Comparison of ENCODE assay signal across 8 mouse cellular contexts in the genomic region with DNA sequence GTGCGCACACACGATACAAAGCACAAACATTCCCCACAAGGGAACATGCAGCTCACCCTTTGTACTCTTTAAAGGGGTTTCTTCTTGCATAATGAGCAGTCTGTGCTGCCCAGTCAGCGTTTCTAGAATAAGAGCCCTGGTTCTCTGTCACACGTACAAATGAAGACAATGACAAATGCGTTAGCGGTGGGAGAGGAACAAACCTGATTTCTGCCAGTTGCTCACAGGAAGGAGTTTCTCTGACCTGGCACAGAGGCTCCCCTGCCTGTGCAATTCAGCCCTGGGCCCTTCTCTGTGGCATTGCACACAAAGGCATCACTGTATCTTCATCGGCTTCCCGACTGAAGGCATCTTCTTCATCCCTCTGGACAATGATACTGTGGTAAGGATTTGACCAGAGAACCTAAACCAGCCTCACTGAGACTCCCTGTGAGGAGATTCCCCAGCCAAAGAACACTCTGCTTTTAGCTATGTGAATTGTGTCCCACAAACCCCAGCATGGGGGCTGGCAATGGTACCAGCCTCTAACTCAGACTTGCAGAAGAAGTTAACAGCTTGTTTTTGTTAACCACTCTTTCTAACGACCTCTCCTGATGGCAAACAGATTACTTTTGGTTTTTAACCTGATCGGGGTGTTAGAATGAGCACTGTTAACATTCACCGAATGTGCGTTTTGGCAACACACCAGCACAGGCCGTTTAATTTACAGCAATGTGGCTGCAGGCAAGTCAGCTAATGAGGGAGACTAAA.
DNase-seq lines count a peak whose midpoint lies in the region; ATAC-seq lines count a peak whose summit lies in the region.

No protein-coding gene starts in this region.

- no peaks in the 10 kb centered on the region for H3K27me3 ChIP-seq in neural tube, embryonic 11.5 days (ENCODE audit: control insufficient read depth, insufficient read depth, low read length)
- H3K27me3 ChIP-seq in forebrain, embryonic 14.5 days (replicated peaks; ENCODE audit: control insufficient read depth, insufficient read depth, low read length), result no peaks in the 10 kb centered on the region
- no peaks in the 10 kb centered on the region for H3K27me3 ChIP-seq in neural tube, embryonic 14.5 days (ENCODE audit: control insufficient read depth, insufficient read depth, low read length)

- no peak overlapping the region for H3K4me3 ChIP-seq in neural tube, embryonic 11.5 days (ENCODE audit: low read depth, low read length)
- no peak overlapping the region for H3K4me3 ChIP-seq in forebrain, embryonic 14.5 days (ENCODE audit: low read depth, low read length)
- no peak overlapping the region for H3K4me3 ChIP-seq in neural tube, embryonic 14.5 days (ENCODE audit: low read depth, low read length)

- H3K4me2 ChIP-seq in neural tube, embryonic 11.5 days (ENCODE audit: low read depth), result no peak overlapping the region
- 0 out of 2 replicates have a peak overlapping the region, but pooled peaks have one; percentile 2 for H3K4me2 ChIP-seq in forebrain, embryonic 14.5 days (ENCODE audit: low read length)
- H3K4me2 ChIP-seq in neural tube, embryonic 14.5 days (ENCODE audit: low read depth, low read length), result no peak overlapping the region; the same call in 1 of the 2 replicates

- H3K9ac ChIP-seq in neural tube, embryonic 11.5 days (ENCODE audit: low read length), result peak overlapping the region; percentile 15; the same call in 1 of the 2 replicates
- peak overlapping the region; percentile 29; the same call in 1 of the 2 replicates for H3K9ac ChIP-seq in forebrain, embryonic 14.5 days (ENCODE audit: low read length)
- no peak overlapping the region for H3K9ac ChIP-seq in neural tube, embryonic 14.5 days (replicated peaks; ENCODE audit: low read depth, low read length)

- ATAC-seq in neural tube, embryonic 11.5 days (ENCODE audit: insufficient read depth, low FRiP score, low TSS enrichment), result peak; percentile 60
- peak; percentile 58 for ATAC-seq in forebrain, embryonic 14.5 days
- peak; percentile 59 for ATAC-seq in neural tube, embryonic 14.5 days (ENCODE audit: low read depth)

- DNase-seq in neural tube, embryonic 11.5 days (ENCODE audit: low spot score), result peak; percentile 31
- DNase-seq in neural tube, embryonic 10.5 days (ENCODE audit: extremely low spot score, low spot score), result no peak
- peak; percentile 71 for DNase-seq in forebrain, embryonic 14.5 days (ENCODE audit: low spot score)
- DNase-seq in kidney, postnatal 25 days, result peak; percentile 58 to 69
- DNase-seq in thymus, postnatal 14 days, result no peak
- no peak for DNase-seq in frontal cortex, adult 2 months (ENCODE audit: extremely low spot score in 1 of 2, low spot score in 1 of 2)
- DNase-seq in adrenal gland, postnatal 10 days, result no peak

- peak overlapping the region; percentile 61; the same call in 1 of the 2 replicates for H3K27ac ChIP-seq in neural tube, embryonic 11.5 days (ENCODE audit: low read depth, low read length)
- H3K27ac ChIP-seq in forebrain, embryonic 14.5 days (ENCODE audit: low read depth, low read length), result peak overlapping the region; percentile 63; the same call in 1 of the 2 replicates
- peak overlapping the region; percentile 81 for H3K27ac ChIP-seq in neural tube, embryonic 14.5 days (ENCODE audit: low read depth, low read length)

- no peaks in the 10 kb centered on the region for H3K9me3 ChIP-seq in neural tube, embryonic 11.5 days (ENCODE audit: control insufficient read depth, low read length)
- H3K9me3 ChIP-seq in forebrain, embryonic 14.5 days (replicated peaks; ENCODE audit: control insufficient read depth, low read length), result no peaks in the 10 kb centered on the region
- H3K9me3 ChIP-seq in neural tube, embryonic 14.5 days (ENCODE audit: control insufficient read depth, low read length), result no peaks in the 10 kb centered on the region

- 0 out of 2 replicates have a peak, but pooled peaks cover 2% of the 10 kb centered on the region for H3K4me1 ChIP-seq in neural tube, embryonic 11.5 days (ENCODE audit: control insufficient read depth, insufficient read depth, low read length)
- H3K4me1 ChIP-seq in forebrain, embryonic 14.5 days (ENCODE audit: control insufficient read depth, insufficient read depth, low read length), result peaks cover 26% of the 10 kb centered on the region
- H3K4me1 ChIP-seq in neural tube, embryonic 14.5 days (ENCODE audit: control insufficient read depth, insufficient read depth, low read length), result peaks cover 18% of the 10 kb centered on the region; the same call in 1 of the 2 replicates

- 35% methylated on average over 13 of the region's 13 CpGs for WGBS in neural tube, embryonic 11.5 days
- 8% methylated on average over 13 of the region's 13 CpGs for WGBS in forebrain, embryonic 14.5 days
- 12% methylated on average over 13 of the region's 13 CpGs for WGBS in neural tube, embryonic 14.5 days

- no peaks in the 10 kb centered on the region for H3K36me3 ChIP-seq in neural tube, embryonic 11.5 days (ENCODE audit: control insufficient read depth, insufficient read depth, low read length)
- no peaks in the 10 kb centered on the region for H3K36me3 ChIP-seq in forebrain, embryonic 14.5 days (ENCODE audit: control insufficient read depth, insufficient read depth, low read length)
- H3K36me3 ChIP-seq in neural tube, embryonic 14.5 days (ENCODE audit: control insufficient read depth, insufficient read depth, low read length), result no peaks in the 10 kb centered on the region

Comparison
In these comparisons a context has a peak if more than half of its experiments do, and no peak if none do; other contexts are left out.
1. DNase-seq: peak in neural tube, embryonic 11.5 days (single experiment), forebrain, embryonic 14.5 days (single experiment) and kidney, postnatal 25 days (2 of 2); none in neural tube, embryonic 10.5 days (single experiment), thymus, postnatal 14 days (single experiment), frontal cortex, adult 2 months (0 of 2) and adrenal gland, postnatal 10 days (single experiment).
2. Peak in every context shown above with its lines, with median percentiles within 50 percentile points of each other: ATAC-seq and H3K27ac ChIP-seq.